Mouse (Mus musculus) common myeloid progenitor, adult 5-6 weeks (primary cell): Measurements from ENCODE around the gene Fam129c. TPM values are rescaled to one million over a fixed set of nuclear protein-coding genes. Genes with fewer than 3 reads are reported as not detected.

ENCODE experiments used
- ATAC-seq: replicated peaks from 2 replicates; pipeline ENCODE4 v1.8.0; 2016; ENCODE audit warnings: low read depth, mild to moderate bottlenecking, moderate TSS enrichment, inconsistent platforms; ENCODE audit not compliant: poor library complexity, severe bottlenecking
- total RNA-seq: library from RNA; stranded (forward); fragments of 200-1000, 187-1606 nt; gene quantifications from 2 replicates; pipeline ENCODE4 v1.2.3, GENCODE M21; 2017

The Fam129c gene
- total RNA-seq, 1 experiment from 2014 or later: 2.3 TPM

DNA sequence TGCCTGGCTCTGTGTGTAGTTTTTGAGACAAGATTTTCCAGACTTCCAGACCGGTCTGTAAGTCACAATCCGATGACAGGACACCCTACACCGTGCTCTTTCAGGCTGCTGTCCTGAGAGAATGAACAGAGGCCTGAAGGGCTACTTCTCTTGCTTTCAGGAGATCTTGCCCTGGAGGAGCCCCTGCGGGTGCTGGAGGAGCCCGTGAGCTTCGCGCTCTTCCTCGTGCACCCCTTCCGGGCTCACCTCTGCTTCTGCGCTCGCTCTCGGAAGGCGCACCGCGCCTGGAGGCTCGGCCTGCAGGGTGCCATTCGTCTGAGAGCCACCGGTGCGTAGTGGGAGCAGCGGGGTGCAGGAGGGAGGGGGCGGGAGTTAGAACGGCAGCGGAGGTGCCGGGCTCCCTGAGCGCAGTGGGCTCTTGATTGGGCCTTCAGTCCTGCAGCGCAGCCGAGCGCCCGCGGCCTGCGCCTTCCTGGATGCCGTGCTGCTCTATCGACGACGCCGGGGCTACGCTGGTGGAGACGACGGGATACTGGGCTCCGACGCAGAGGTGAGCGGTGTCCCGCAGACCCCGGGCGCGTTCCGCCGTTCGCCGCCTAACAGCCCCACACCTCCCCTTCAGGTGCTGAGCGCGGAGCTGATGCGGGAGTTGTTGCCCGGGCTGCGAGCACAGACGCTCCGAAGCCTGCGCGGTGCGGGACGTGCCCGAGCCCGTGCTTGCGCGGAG lies 4.7 kb downstream of the Fam129c start:
- ATAC-seq: peak; percentile 27

GRCm38 (mm10) chr8:71602666-71603334 lies 5.4 kb downstream of the Fam129c start:
- peak; percentile 39 for ATAC-seq

DNA sequence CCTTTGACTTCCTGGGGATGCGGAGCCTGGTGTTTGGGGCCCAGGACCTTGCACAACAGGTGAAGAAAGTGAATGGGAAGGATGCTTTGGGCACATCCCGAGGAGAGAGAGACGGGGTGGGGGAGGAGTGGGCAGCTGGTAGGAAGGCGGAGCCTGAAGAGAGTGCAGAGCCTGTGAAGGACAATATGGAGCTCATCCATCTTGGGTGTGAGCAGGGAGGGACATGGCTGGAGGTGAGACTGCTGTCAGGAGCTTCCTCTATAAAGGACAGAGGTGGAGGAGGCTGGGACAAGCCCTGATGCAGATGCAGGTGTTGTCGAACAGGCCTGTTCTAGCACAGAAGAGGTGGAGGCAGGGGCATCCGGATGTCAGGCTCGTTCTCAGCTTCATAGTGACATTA lies 6.6 kb downstream of the Fam129c start:
- no peak for ATAC-seq

DNA sequence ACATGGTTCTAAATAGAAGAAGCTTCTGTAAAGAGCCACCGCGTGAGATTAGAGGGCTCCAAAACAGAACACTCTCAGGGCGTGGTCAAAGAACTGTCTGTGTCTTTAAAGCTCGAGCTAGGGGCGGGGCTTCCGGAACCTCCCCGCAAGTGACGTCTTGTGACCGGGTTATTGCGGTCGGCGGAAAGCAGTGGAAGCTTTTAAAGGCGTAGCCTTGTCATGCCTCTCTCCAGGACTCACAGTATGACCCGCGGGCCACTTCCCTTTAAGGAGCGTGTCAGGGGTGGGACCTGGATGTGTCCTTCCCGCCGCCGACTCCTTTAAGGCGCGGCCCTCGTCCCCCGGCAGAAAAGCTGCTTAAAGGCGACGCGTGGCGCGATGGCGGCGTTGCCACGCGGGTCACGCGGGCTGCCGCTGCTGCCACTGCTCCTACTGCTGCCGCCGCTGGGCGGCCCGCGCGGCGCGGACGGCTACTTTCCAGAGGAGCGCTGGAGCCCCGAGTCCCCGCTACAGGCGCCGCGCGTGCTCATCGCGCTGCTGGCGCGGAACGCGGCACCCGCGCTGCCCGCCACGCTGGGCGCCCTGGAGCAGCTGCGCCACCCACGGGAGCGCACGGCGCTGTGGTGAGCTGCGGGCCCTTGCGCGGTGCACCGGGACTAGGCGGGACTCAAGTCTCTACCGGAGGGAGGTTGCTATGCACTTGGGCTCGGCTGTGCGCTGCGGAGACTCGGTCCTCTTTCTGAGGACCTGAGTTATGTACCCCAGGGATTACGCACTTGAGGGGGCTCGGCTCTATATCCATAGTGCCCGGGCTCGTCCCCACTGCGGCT lies 13.6 kb downstream of the Fam129c start, which contains the start of gene Colgalt1:
TSS of gene Colgalt1 (plus strand) at position 177 of the 830 bp plus-strand sequence.
- peak; percentile 96 for ATAC-seq

DNA sequence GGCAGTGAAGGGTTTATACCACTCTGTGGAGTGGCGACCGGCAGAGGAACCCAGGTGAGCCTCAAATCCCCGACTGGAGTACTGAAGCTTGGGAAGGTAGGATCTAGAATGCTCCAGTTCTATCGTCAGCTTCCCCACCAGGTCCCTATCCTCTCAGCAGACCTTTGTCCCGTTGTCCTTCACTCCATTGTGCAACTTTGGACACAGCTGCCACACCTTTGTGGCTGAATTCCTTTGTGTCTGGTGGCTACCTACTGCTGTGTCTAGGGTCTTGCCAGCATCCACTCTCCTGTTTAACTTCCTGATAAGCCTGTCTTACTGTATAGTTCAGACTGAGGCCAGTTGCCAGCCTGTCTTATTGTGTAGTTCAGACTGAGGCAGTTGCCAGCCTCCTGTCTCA lies 14.7 kb downstream of the Fam129c start:
- ATAC-seq: no peak

- ATAC-seq: peak; percentile 42
These were observed 16.0 kb downstream of the Fam129c start for GRCm38 (mm10) chr8:71613418-71613817.

- no peak for ATAC-seq
These were observed 22.3 kb downstream of the Fam129c start for GRCm38 (mm10) chr8:71619786-71620185.

GRCm38 (mm10) chr8:71625088-71625487 lies 27.6 kb downstream of the Fam129c start:
- ATAC-seq: no peak

- ATAC-seq: no peak
These were observed 29.3 kb downstream of the Fam129c start for GRCm38 (mm10) chr8:71626753-71627152.

DNA sequence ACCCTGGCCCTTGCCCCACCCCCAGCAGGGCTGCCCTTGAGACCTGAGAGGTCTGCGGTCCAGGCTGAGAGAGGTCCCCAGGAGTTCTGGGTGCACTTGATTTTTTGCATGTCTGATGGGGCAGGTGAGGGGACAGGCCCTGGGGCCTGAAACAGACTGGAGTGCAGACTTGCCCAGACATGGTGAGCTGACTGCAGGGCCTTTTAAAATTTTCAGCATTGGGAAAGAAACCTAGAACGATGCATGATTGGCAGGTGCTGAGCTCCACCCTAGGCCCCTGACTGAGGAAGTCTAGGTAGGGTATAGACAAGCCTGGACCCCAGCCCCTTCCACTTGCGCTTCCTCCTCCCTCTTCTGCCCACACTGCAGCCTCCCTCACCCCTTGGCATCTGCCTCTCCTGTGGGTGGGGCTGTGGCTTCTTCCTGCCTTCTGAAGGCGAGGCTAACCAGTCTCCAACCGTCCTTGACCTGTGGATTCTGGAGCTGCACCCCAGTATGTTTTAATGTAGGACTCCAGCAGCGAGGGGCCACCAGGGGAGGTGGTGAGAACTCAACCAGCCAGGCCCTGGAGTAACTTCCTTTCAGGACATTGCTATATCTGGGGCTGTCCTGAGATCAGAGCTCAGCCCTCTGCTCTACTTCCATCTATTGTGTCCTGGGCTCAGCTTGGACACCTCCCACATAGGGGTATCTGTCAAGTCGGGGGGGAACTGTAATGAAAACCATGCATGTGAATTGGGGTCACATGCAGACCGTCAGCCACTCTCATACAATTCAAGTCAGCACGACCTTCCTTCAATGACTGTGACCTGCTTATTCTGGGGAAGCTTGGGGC lies 30.0 kb downstream of the Fam129c start:
- ATAC-seq: peak; percentile 9

GRCm38 (mm10) chr8:71628396-71629095 lies 31.1 kb downstream of the Fam129c start:
- peak; percentile 27 for ATAC-seq

- ATAC-seq: peak; percentile 49
These were observed 31.7 kb downstream of the Fam129c start for GRCm38 (mm10) chr8:71629096-71629697.

GRCm38 (mm10) chr8:71629781-71630212 lies 32.3 kb downstream of the Fam129c start:
- peak; percentile 13 for ATAC-seq

GRCm38 (mm10) chr8:71630761-71631160 lies 33.3 kb downstream of the Fam129c start:
- no peak for ATAC-seq

DNA sequence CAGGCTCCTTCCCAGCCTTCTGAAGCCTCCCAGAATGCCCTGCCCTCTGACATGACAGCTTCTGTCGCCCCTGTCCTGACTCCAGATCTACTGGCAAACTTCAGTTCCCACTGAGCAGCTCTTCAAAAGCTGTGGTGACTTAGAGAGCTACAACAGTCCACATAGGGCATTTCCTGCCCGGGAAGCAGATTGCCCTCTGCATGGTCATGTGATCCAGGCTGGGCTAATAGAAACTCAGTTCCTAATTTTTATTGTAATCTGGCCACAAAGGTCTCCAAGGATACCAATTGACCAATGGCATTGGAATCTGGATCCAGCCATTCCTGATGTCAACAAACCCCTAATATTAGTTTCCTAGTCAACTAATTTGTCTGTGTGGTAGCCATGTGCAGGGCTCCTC lies 34.4 kb downstream of the Fam129c start:
- no peak for ATAC-seq

- ATAC-seq: peak; percentile 16; the same call in 1 of the 2 replicates
These were observed 35.7 kb downstream of the Fam129c start for GRCm38 (mm10) chr8:71633164-71633563.

- ATAC-seq: peak; percentile 61
These were observed 36.7 kb downstream of the Fam129c start for GRCm38 (mm10) chr8:71633981-71634667.
